Mouse (Mus musculus) midbrain, embryonic 16.5 days (tissue): ENCODE results near the gene Ankrd11. TPM values are rescaled to one million over a fixed set of nuclear protein-coding genes. Genes with fewer than 3 reads are reported as not detected.

ENCODE experiments used
- ATAC-seq: fragments of 200-750 bp; cut with Nextera tagmentation; 2 replicates; pipeline ENCODE4 v1.8.0; 2017; ENCODE audit warnings: moderate TSS enrichment
- H3K27ac ChIP-seq: fragments of 300-500 bp; sonication (generic); 2 replicates; pipeline ENCODE4 v1.5.1; 2014; ENCODE audit warnings: mild to moderate bottlenecking, low read length, mixed read lengths
- H3K27me3 ChIP-seq: fragments of 300-500 bp; sonication (generic); 2 replicates; pipeline ENCODE4 v1.6.1; 2014; ENCODE audit warnings: low read depth, low read length, mixed read lengths; ENCODE audit not compliant: control insufficient read depth, insufficient read depth
- H3K36me3 ChIP-seq: fragments of 300-500 bp; sonication (generic); 2 replicates; pipeline ENCODE4 v1.6.1; 2014; ENCODE audit warnings: mild to moderate bottlenecking, low read length, moderate library complexity, mixed read lengths; ENCODE audit not compliant: control insufficient read depth, insufficient read depth
- H3K4me1 ChIP-seq: fragments of 300-500 bp; sonication (generic); 2 replicates; pipeline ENCODE4 v1.6.1; 2014; ENCODE audit warnings: mild to moderate bottlenecking, low read length, mixed read lengths; ENCODE audit not compliant: control insufficient read depth, insufficient read depth
- H3K4me2 ChIP-seq: fragments of 300-500 bp; sonication (generic); 2 replicates; pipeline ENCODE4 v1.6.1; 2014; ENCODE audit warnings: mild to moderate bottlenecking, low read length, mixed read lengths
- H3K4me3 ChIP-seq: fragments of 300-500 bp; sonication (generic); 2 replicates; pipeline ENCODE4 v1.5.1; 2014; ENCODE audit warnings: low read depth, mild to moderate bottlenecking, low read length, moderate library complexity, mixed read lengths
- H3K9ac ChIP-seq: fragments of 300-500 bp; sonication (generic); 2 replicates; pipeline ENCODE4 v1.6.1; 2014; ENCODE audit warnings: low read depth, low read length, mixed read lengths
- H3K9me3 ChIP-seq: fragments of 300-500 bp; sonication (generic); replicated peaks from 2 replicates; pipeline ENCODE4 v1.6.1; 2014; ENCODE audit warnings: mild to moderate bottlenecking, low read length, mixed read lengths; ENCODE audit not compliant: control insufficient read depth, poor library complexity, severe bottlenecking
- WGBS: fragments of 180-500 bp; shearing (Covaris S2); extraction: QIAGEN DNeasy Blood & Tissue Kit; methylation state at CpG from one replicate; pipeline ENCODE4 v1.1.7; 2014; 5-methylcytosine and 5-hydroxymethylcytosine counted together
- polyA plus RNA-seq: library from polyadenylated mRNA; unstranded; fragments of >200 nt; fragmentation: Nextera tagmentation; extraction: Ambion mirVana; gene quantifications from 2 replicates; pipeline ENCODE4 v1.2.1, GENCODE M21; 2015

Gene Ankrd11
- polyA plus RNA-seq, 1 experiment from 2014 or later = 23.2 TPM

GRCm38 (mm10) chr8:123042974-123043625 is 1.0 kb upstream of the Ankrd11 start:
- peak overlapping the region; percentile 95 for H3K27ac ChIP-seq
- 25% methylated on average over 22 of the region's 22 CpGs for WGBS
- no peaks in the 10 kb centered on the region for H3K9me3 ChIP-seq
- H3K4me2 ChIP-seq = peak overlapping the region; percentile 88
- H3K9ac ChIP-seq = peak overlapping the region; percentile 81
- H3K4me1 ChIP-seq = peaks cover 36% of the 10 kb centered on the region
- ATAC-seq = no peak
- H3K36me3 ChIP-seq = no peaks in the 10 kb centered on the region
- H3K27me3 ChIP-seq = no peaks in the 10 kb centered on the region
- peak overlapping the region; percentile 100 for H3K4me3 ChIP-seq

- Histone ChIP-seq H3K4me2 (peak overlapping the region; percentile 74), H3K27ac (peak overlapping the region; percentile 93), H3K9ac (peak overlapping the region; percentile 99), H3K9me3 (no peaks in the 10 kb centered on the region), H3K27me3 (no peaks in the 10 kb centered on the region), H3K4me1 (peaks cover 36% of the 10 kb centered on the region), H3K4me3 (peak overlapping the region; percentile 100), H3K36me3 (no peaks in the 10 kb centered on the region)
- peak; percentile 34; the same call in 1 of the 2 replicates for ATAC-seq
- under 1% methylated on average over 45 of the region's 60 CpGs for WGBS
Measured at GRCm38 (mm10) chr8:123041774-123042105, 337 bp downstream of the Ankrd11 start.

GRCm38 (mm10) chr8:123041008-123041773 is 886 bp downstream of the Ankrd11 start:
- ATAC-seq = no peak
- peak overlapping the region; percentile 93 for H3K27ac ChIP-seq
- H3K4me1 ChIP-seq = peaks cover 36% of the 10 kb centered on the region
- H3K27me3 ChIP-seq = no peaks in the 10 kb centered on the region
- no peaks in the 10 kb centered on the region for H3K9me3 ChIP-seq
- peak overlapping the region; percentile 99 for H3K9ac ChIP-seq
- H3K36me3 ChIP-seq = no peaks in the 10 kb centered on the region
- WGBS = under 1% methylated on average over 60 of the region's 71 CpGs
- peak overlapping the region; percentile 100 for H3K4me3 ChIP-seq
- H3K4me2 ChIP-seq = peak overlapping the region; percentile 74

GRCm38 (mm10) chr8:123040110-123040650 is 1.9 kb downstream of the Ankrd11 start:
- H3K4me2 ChIP-seq = peak overlapping the region; percentile 74
- no peak for ATAC-seq
- H3K27me3 ChIP-seq = no peaks in the 10 kb centered on the region
- no peak overlapping the region for H3K27ac ChIP-seq
- peak overlapping the region; percentile 99; the same call in 1 of the 2 replicates for H3K9ac ChIP-seq
- peak overlapping the region; percentile 100 for H3K4me3 ChIP-seq
- no peaks in the 10 kb centered on the region for H3K9me3 ChIP-seq
- peaks cover 36% of the 10 kb centered on the region for H3K4me1 ChIP-seq
- 4% methylated on average over 4 of the region's 4 CpGs for WGBS
- H3K36me3 ChIP-seq = no peaks in the 10 kb centered on the region

- no peak overlapping the region for H3K27ac ChIP-seq
- 25% methylated on average over 11 of the region's 11 CpGs for WGBS
- H3K27me3 ChIP-seq = no peaks in the 10 kb centered on the region
- H3K4me1 ChIP-seq = peaks cover 36% of the 10 kb centered on the region
- no peak for ATAC-seq
- peak overlapping the region; percentile 100; the same call in 1 of the 2 replicates for H3K4me3 ChIP-seq
- H3K9me3 ChIP-seq = no peaks in the 10 kb centered on the region
- peak overlapping the region; percentile 74 for H3K4me2 ChIP-seq
- no peak overlapping the region; the same call in 1 of the 2 replicates for H3K9ac ChIP-seq
- H3K36me3 ChIP-seq = no peaks in the 10 kb centered on the region
Measured at GRCm38 (mm10) chr8:123039376-123040109, 2.5 kb downstream of the Ankrd11 start.

- Histone ChIP-seq H3K4me3 (no peak overlapping the region), H3K27me3 (no peaks in the 10 kb centered on the region), H3K4me2 (no peak overlapping the region), H3K27ac (no peak overlapping the region), H3K9ac (no peak overlapping the region), H3K36me3 (no peaks in the 10 kb centered on the region), H3K4me1 (peaks cover 29% of the 10 kb centered on the region), H3K9me3 (no peaks in the 10 kb centered on the region)
- 77% methylated on average over 2 of the region's 2 CpGs for WGBS
- ATAC-seq = no peak
Measured at GRCm38 (mm10) chr8:123038351-123038750, 3.7 kb downstream of the Ankrd11 start.

- 90% methylated on average over 11 of the region's 11 CpGs for WGBS
- Histone ChIP-seq H3K36me3 (no peaks in the 10 kb centered on the region), H3K4me1 (peaks cover 25% of the 10 kb centered on the region), H3K4me2 (no peak overlapping the region), H3K4me3 (no peak overlapping the region), H3K27ac (no peak overlapping the region), H3K27me3 (no peaks in the 10 kb centered on the region), H3K9ac (no peak overlapping the region), H3K9me3 (no peaks in the 10 kb centered on the region)
- no peak for ATAC-seq
Measured at GRCm38 (mm10) chr8:123037487-123037886, 4.6 kb downstream of the Ankrd11 start.

- Histone ChIP-seq H3K4me3 (no peak overlapping the region), H3K9me3 (no peaks in the 10 kb centered on the region), H3K4me2 (no peak overlapping the region), H3K4me1 (peaks cover 25% of the 10 kb centered on the region), H3K36me3 (no peaks in the 10 kb centered on the region), H3K27me3 (no peaks in the 10 kb centered on the region), H3K27ac (no peak overlapping the region), H3K9ac (no peak overlapping the region)
- WGBS = 61% methylated on average over 3 of the region's 3 CpGs
- no peak for ATAC-seq
Measured at GRCm38 (mm10) chr8:123036956-123037355, 5.1 kb downstream of the Ankrd11 start.
